Mouse (Mus musculus) C2C12 (cell line): ENCODE measurements around the gene A930009A15Rik. TPM values are rescaled to one million over a fixed set of nuclear protein-coding genes. Genes with fewer than 3 reads are reported as not detected.

Experiments
- H3K27me3 ChIP-seq: one replicate; pipeline ENCODE4 v1.6.1; 2011; ENCODE audit not compliant: control insufficient read depth, insufficient read depth, insufficient read length
- H3K36me3 ChIP-seq: one replicate; pipeline ENCODE4 v1.6.1; 2011; ENCODE audit not compliant: control insufficient read depth, insufficient read depth
- H3K4me3 ChIP-seq: one replicate; pipeline ENCODE4 v1.5.1; 2011; ENCODE audit warnings: mild to moderate bottlenecking, control low read depth; ENCODE audit not compliant: poor library complexity, insufficient read depth, severe bottlenecking
- H3K79me2 ChIP-seq: one replicate; pipeline ENCODE4 v1.6.1; 2011; ENCODE audit not compliant: control insufficient read depth, insufficient read depth
- H3K79me3 ChIP-seq: one replicate; pipeline ENCODE4 v1.6.1; 2011; ENCODE audit warnings: low read depth, control low read depth
- H3ac ChIP-seq: one replicate; pipeline ENCODE3; 2011; ENCODE audit warnings: low read depth; ENCODE audit not compliant: control insufficient read depth, insufficient read length
- CEBPB ChIP-seq: IDR thresholded peaks from one replicate; pipeline ENCODE4 v1.6.1; 2011; ENCODE audit warnings: low read depth, mild to moderate bottlenecking, control low read depth, moderate library complexity
- CTCF ChIP-seq: IDR thresholded peaks from one replicate; pipeline ENCODE4 v1.5.1; 2011; ENCODE audit not compliant: control insufficient read depth, insufficient read depth, insufficient read length
- FOSL1 ChIP-seq: IDR thresholded peaks from one replicate; pipeline ENCODE4 v1.8.0; 2011; ENCODE audit warnings: mild to moderate bottlenecking, low read length; ENCODE audit not compliant: poor library complexity, insufficient read depth, severe bottlenecking
- MAX ChIP-seq: IDR thresholded peaks from one replicate; pipeline ENCODE4 v1.6.1; 2011; ENCODE audit warnings: mild to moderate bottlenecking, control low read depth
- MYOD1 ChIP-seq: IDR thresholded peaks from one replicate; pipeline ENCODE4 v1.6.1; 2011; ENCODE audit warnings: low read depth; ENCODE audit not compliant: control insufficient read depth, insufficient read length
- MYOG ChIP-seq: IDR thresholded peaks from one replicate; pipeline ENCODE4 v1.6.1; 2011; ENCODE audit not compliant: control insufficient read depth, insufficient read length; ENCODE audit errors: extremely low read depth
- USF1 ChIP-seq: IDR thresholded peaks from one replicate; pipeline ENCODE4 v1.6.1; 2011; ENCODE audit warnings: low read depth, mild to moderate bottlenecking, control low read depth, moderate library complexity
- polyA plus RNA-seq: library from polyadenylated mRNA; unstranded; fragments of >200 nt; fragmentation: generic; extraction: Trizol; gene quantifications from one replicate; pipeline ENCODE4 v1.2.1, GENCODE M21; 2012; ENCODE audit warnings: missing spikeins

A930009A15Rik gene
- polyA plus RNA-seq, 1 experiment = not detected

DNA sequence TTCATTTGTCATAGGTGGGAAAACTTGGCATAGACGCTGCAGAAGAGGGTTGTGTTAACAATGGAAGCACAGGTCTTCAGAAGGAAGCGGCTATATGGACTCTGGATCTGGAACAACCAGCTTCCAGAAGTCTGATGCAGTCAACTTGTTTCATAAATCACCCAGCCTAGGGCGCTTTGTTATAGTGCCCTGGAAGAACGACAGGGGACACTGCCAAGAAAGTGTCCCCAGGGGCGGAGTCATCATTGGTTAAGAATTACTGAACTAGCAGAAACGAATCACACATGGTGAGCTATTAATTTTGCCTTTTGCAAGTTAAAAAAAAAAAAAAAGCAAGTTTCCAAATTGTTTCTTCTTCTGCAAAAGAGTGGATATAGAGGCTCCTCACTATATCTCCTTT is 26.9 kb upstream of the A930009A15Rik start:
- H3K79me3 ChIP-seq = no peaks in the 10 kb centered on the region
- no peaks in the 10 kb centered on the region for H3K36me3 ChIP-seq
- H3K79me2 ChIP-seq = no peaks in the 10 kb centered on the region
- H3K4me3 ChIP-seq = no peak overlapping the region
- H3K27me3 ChIP-seq = no peaks in the 10 kb centered on the region
- TF ChIP-seq MYOD1 (no peak), MAX (no peak), MYOG (no peak), USF1 (no peak), FOSL1 (no peak), CTCF (no peak), CEBPB (no peak)
- no peak overlapping the region for H3ac ChIP-seq

GRCm38 (mm10) chr10:115550253-115550652 is 19.5 kb upstream of the A930009A15Rik start:
- TF ChIP-seq FOSL1 (no peak), MYOD1 (no peak), USF1 (no peak), CEBPB (no peak), MYOG (no peak), CTCF (no peak), MAX (no peak)
- no peaks in the 10 kb centered on the region for H3K79me3 ChIP-seq
- no peak overlapping the region for H3ac ChIP-seq
- peaks cover 3% of the 10 kb centered on the region for H3K27me3 ChIP-seq
- no peaks in the 10 kb centered on the region for H3K36me3 ChIP-seq
- no peaks in the 10 kb centered on the region for H3K79me2 ChIP-seq
- no peak overlapping the region for H3K4me3 ChIP-seq

DNA sequence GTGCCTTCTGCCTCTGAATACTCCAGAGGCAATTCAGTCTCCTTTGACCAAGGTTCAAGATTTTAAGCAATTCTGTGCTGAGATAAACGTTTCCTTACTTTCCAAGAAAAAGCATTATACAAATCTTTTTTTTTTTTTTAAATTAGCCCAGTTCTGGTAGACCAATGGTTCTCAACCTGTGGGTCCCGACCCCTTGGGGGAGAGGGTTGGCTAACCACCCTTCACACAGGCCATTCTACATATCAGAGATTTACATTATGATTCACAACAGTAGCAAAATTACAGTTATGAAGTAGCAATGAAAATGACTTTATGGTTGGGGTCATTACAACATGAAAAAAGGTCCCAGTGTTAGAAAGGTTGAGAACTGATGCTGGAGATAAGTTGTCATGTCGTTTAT is 18.7 kb upstream of the A930009A15Rik start:
- no peaks in the 10 kb centered on the region for H3K79me2 ChIP-seq
- no peak overlapping the region for H3ac ChIP-seq
- no peaks in the 10 kb centered on the region for H3K79me3 ChIP-seq
- H3K27me3 ChIP-seq = peaks cover 3% of the 10 kb centered on the region
- TF ChIP-seq FOSL1 (no peak), MYOG (no peak), MAX (no peak), MYOD1 (no peak), CTCF (no peak), CEBPB (no peak), USF1 (no peak)
- no peak overlapping the region for H3K4me3 ChIP-seq
- no peaks in the 10 kb centered on the region for H3K36me3 ChIP-seq

GRCm38 (mm10) chr10:115553352-115554113 is 16.3 kb upstream of the A930009A15Rik start:
- H3K79me2 ChIP-seq = no peaks in the 10 kb centered on the region
- H3K27me3 ChIP-seq = peaks cover 3% of the 10 kb centered on the region
- H3K79me3 ChIP-seq = no peaks in the 10 kb centered on the region
- TF ChIP-seq CTCF (no peak), MYOG (no peak)
- no peak overlapping the region for H3ac ChIP-seq
- no peak overlapping the region for H3K4me3 ChIP-seq
- no peaks in the 10 kb centered on the region for H3K36me3 ChIP-seq

DNA sequence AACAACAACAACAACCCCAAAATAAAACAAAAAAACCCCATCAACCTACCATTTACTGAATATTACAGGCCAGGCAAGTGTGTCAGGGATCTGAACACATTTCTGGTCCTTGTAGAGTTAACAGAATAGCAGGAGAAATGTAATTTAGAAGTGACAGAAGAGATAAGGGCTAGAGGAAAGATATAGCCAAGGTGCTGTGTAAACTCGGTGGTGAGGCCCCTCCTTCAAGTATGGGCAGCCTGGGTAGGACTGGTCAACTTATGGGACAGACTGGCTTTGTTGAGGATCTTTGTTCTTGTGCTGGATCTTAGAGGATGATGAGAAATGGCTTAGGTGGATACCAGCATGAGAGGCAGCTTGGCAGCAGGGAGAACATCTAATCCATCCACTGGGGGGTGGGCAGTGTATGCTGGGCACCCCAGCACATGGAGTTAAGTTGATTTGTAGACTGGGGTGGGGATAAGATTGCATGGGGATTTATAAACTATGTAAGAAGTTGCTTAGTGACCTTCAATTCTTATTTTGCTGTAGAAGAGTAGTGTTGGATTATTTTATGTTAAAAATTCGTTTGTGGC is 14.5 kb upstream of the A930009A15Rik start:
- Histone ChIP-seq H3K79me3 (no peaks in the 10 kb centered on the region), H3K27me3 (peaks cover 6% of the 10 kb centered on the region), H3K36me3 (no peaks in the 10 kb centered on the region), H3ac (no peak overlapping the region), H3K4me3 (no peak overlapping the region), H3K79me2 (no peaks in the 10 kb centered on the region)
- TF ChIP-seq MYOD1 (no peak), CTCF (no peak), MAX (no peak), USF1 (no peak), MYOG (no peak), FOSL1 (no peak), CEBPB (no peak)

DNA sequence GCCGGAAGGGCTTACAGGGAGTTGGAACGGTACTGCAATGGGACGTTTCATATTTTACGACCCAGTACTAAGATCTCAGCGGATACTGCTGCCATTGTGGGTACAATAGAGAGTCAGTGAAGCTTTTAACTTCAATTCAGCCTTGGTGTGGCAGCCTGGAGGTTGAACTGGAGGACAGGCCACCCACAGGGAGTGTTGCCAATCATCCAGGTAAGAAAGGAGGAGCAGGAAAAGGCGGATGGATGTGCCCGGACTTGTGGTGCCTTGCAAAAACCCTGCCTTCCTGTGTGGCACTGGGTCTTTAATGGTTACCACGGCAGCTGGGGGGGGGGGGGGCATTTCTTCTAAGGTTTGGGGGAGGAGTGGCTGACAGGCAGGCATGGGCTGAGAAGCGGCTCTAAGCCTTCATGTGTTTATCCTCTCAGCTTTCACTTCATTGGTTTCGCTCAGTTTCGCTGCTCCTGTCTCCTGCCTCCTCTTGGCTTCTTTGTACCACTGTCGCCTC is 13.0 kb upstream of the A930009A15Rik start:
- no peaks in the 10 kb centered on the region for H3K79me3 ChIP-seq
- no peak overlapping the region for H3ac ChIP-seq
- no peak overlapping the region for H3K4me3 ChIP-seq
- TF ChIP-seq FOSL1 (no peak), CEBPB (no peak), MAX (no peak), CTCF (no peak), MYOD1 (no peak), USF1 (no peak), MYOG (no peak)
- H3K27me3 ChIP-seq = peaks cover 6% of the 10 kb centered on the region
- no peaks in the 10 kb centered on the region for H3K79me2 ChIP-seq
- no peaks in the 10 kb centered on the region for H3K36me3 ChIP-seq
